Mouse (Mus musculus): ENCODE data around the gene Fam19a5.

DNA sequence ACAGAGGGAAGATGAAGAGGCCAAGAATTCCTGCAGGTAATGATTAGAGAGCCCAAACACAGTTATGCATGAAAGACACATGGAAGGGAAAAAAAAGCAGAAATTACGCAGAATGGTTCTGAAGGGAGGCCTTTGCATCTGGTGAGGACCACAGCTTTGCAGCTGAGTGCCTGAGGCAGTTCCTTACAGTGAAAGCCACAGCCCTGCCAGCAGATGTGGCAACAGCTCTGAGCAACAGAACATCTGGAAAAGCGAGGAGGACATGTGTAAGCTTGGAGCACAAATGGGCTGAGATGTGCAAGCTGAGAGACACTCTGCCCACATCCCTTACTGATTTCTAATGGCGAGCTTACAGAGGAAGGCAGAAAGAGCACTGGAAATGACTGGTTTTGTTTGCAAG, 221.8 kb downstream of the Fam19a5 start:
- no peak for TF ChIP-seq POLR2A (IDR thresholded peaks at IDR 0.05; ENCODE audit: low read depth, low read length)
- no peak for TF ChIP-seq CTCF (IDR thresholded peaks at IDR 0.05; ENCODE audit: borderline replicate concordance, insufficient read depth, low read length)

All from embryonic fibroblast, embryonic 13.5 days (primary cell).